ENCODE assay signal across 8 mouse cellular contexts in the genomic region with DNA sequence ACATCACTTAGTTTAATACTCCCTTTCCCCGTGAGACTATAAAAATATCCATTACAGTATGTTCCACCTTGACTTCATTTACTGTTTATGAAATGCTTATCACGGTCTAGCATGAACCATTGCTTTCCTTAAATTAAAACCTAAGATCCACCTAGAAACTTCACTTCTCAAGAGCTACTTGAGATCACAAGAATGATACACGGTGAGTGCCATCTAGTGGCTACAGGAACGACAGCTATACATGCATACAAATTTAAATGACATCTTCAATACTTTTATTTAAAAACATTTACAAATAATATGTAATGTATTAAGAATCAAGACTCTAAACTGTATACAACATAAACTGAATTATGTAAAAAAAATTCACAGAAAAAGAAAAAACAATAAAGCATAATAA. TPM values are rescaled to one million over a fixed set of nuclear protein-coding genes. Genes with fewer than 3 reads are reported as not detected.
DNase-seq lines count a peak whose midpoint lies in the region; ATAC-seq and TF ChIP-seq lines count a peak whose summit lies in the region.

No protein-coding gene starts in this region.

- H3K4me1 ChIP-seq in forebrain, postnatal 0 days (ENCODE audit: insufficient read depth), result no peaks in the 10 kb centered on the region
- H3K4me1 ChIP-seq in forebrain, embryonic 11.5 days (replicated peaks; ENCODE audit: control insufficient read depth, insufficient read depth, low read length), result no peaks in the 10 kb centered on the region
- H3K4me1 ChIP-seq in midbrain, embryonic 14.5 days (ENCODE audit: control insufficient read depth, insufficient read depth, low read length), result no peaks in the 10 kb centered on the region
- no peaks in the 10 kb centered on the region for H3K4me1 ChIP-seq in midbrain, embryonic 10.5 days

- peak; percentile 60 for DNase-seq in forebrain, postnatal 0 days
- no peak for DNase-seq in forebrain, embryonic 11.5 days (ENCODE audit: low spot score)
- peak; percentile 76 for DNase-seq in midbrain, embryonic 14.5 days
- no peak for DNase-seq in midbrain, embryonic 10.5 days (ENCODE audit: low spot score)
- DNase-seq in urinary bladder, postnatal 4 days (ENCODE audit: low spot score in 2 of 2), result no peak
- no peak for DNase-seq in spleen, postnatal 14 days (ENCODE audit: low spot score in 2 of 2)

- H3K4me2 ChIP-seq in forebrain, postnatal 0 days (ENCODE audit: low read depth), result no peak overlapping the region
- H3K4me2 ChIP-seq in forebrain, embryonic 11.5 days (ENCODE audit: low read depth, low read length, severe bottlenecking), result no peak overlapping the region
- H3K4me2 ChIP-seq in midbrain, embryonic 14.5 days (ENCODE audit: low read length), result no peak overlapping the region

- peak; percentile 71 for TF ChIP-seq CTCF in forebrain, postnatal 0 days (IDR thresholded peaks at IDR 0.05; ENCODE audit: low read depth)

- no peaks in the 10 kb centered on the region for H3K27me3 ChIP-seq in forebrain, postnatal 0 days (ENCODE audit: insufficient read depth, low read length)
- no peaks in the 10 kb centered on the region for H3K27me3 ChIP-seq in forebrain, embryonic 11.5 days (ENCODE audit: control insufficient read depth, insufficient read depth, low read length)
- no peaks in the 10 kb centered on the region for H3K27me3 ChIP-seq in midbrain, embryonic 14.5 days (ENCODE audit: control insufficient read depth, insufficient read depth, low read length)
- no peaks in the 10 kb centered on the region for H3K27me3 ChIP-seq in midbrain, embryonic 10.5 days (ENCODE audit: low read depth, poor library complexity, severe bottlenecking)

- H3K36me3 ChIP-seq in forebrain, postnatal 0 days (ENCODE audit: insufficient read depth), result no peaks in the 10 kb centered on the region
- no peaks in the 10 kb centered on the region for H3K36me3 ChIP-seq in forebrain, embryonic 11.5 days (ENCODE audit: control insufficient read depth, insufficient read depth, low read length)
- H3K36me3 ChIP-seq in midbrain, embryonic 14.5 days (ENCODE audit: control insufficient read depth, insufficient read depth, low read length), result no peaks in the 10 kb centered on the region
- peaks cover 11% of the 10 kb centered on the region; the same call in 1 of the 2 replicates for H3K36me3 ChIP-seq in midbrain, embryonic 10.5 days

- no peak overlapping the region for H3K27ac ChIP-seq in forebrain, postnatal 0 days (ENCODE audit: low read depth, low read length)
- H3K27ac ChIP-seq in forebrain, embryonic 11.5 days (ENCODE audit: low read depth, low read length), result no peak overlapping the region
- no peak overlapping the region for H3K27ac ChIP-seq in midbrain, embryonic 14.5 days (replicated peaks; ENCODE audit: low read depth, low read length)
- H3K27ac ChIP-seq in midbrain, embryonic 10.5 days (replicated peaks), result no peak overlapping the region

- WGBS in forebrain, postnatal 0 days, result 53% methylated on average over 4 of the region's 4 CpGs
- 69% methylated on average over 4 of the region's 4 CpGs for WGBS in forebrain, embryonic 11.5 days
- WGBS in midbrain, embryonic 14.5 days, result 63% methylated on average over 4 of the region's 4 CpGs
- 71% methylated on average over 4 of the region's 4 CpGs for WGBS in midbrain, embryonic 10.5 days

- no peaks in the 10 kb centered on the region for H3K9me3 ChIP-seq in forebrain, postnatal 0 days (ENCODE audit: low read length)
- H3K9me3 ChIP-seq in forebrain, embryonic 11.5 days (ENCODE audit: control insufficient read depth, low read length), result no peaks in the 10 kb centered on the region
- no peaks in the 10 kb centered on the region for H3K9me3 ChIP-seq in midbrain, embryonic 14.5 days (ENCODE audit: control insufficient read depth, low read length)
- H3K9me3 ChIP-seq in midbrain, embryonic 10.5 days (replicated peaks), result no peaks in the 10 kb centered on the region

- H3K4me3 ChIP-seq in forebrain, postnatal 0 days (ENCODE audit: low read depth, low read length), result no peak overlapping the region
- no peak overlapping the region for H3K4me3 ChIP-seq in forebrain, embryonic 11.5 days (ENCODE audit: low read depth, low read length)
- no peak overlapping the region for H3K4me3 ChIP-seq in midbrain, embryonic 14.5 days (replicated peaks; ENCODE audit: low read depth, low read length)
- H3K4me3 ChIP-seq in midbrain, embryonic 10.5 days, result no peak overlapping the region

- H3K9ac ChIP-seq in forebrain, postnatal 0 days, result no peak overlapping the region
- H3K9ac ChIP-seq in forebrain, embryonic 11.5 days (ENCODE audit: low read length), result no peak overlapping the region
- H3K9ac ChIP-seq in midbrain, embryonic 14.5 days (replicated peaks; ENCODE audit: low read length), result no peak overlapping the region

- ATAC-seq in forebrain, postnatal 0 days, result peak; percentile 53
- ATAC-seq in forebrain, embryonic 11.5 days (replicated peaks; ENCODE audit: low FRiP score), result no peak
- no peak for ATAC-seq in midbrain, embryonic 14.5 days (ENCODE audit: low FRiP score, low TSS enrichment)
- ATAC-seq in common myeloid progenitor, adult 5-6 weeks (replicated peaks; ENCODE audit: low read depth, poor library complexity, severe bottlenecking), result peak; percentile 68; the same call in 1 of the 2 replicates
- peak; percentile 78; the same call in 1 of the 2 replicates for ATAC-seq in monocyte, adult 5-6 weeks (replicated peaks; ENCODE audit: insufficient number of reproducible peaks, low FRiP score, low TSS enrichment, poor library complexity, severe bottlenecking)

RNA-seq across cellular contexts. Expression of a gene that starts 12.7 kb away (rescaled TPM):
- 23.9 and 27.6 TPM in 2 replicates for total RNA-seq in forebrain, postnatal 0 days (2014; rRNA removed)
- 23.9 and 30.3 TPM in 2 replicates for polyA plus RNA-seq in forebrain, postnatal 0 days (2015; fragmentation: Nextera tagmentation; extraction: Ambion mirVana)
- polyA plus RNA-seq in forebrain, embryonic 11.5 days (2014; fragmentation: Nextera tagmentation; extraction: Ambion mirVana), result 78.5 and 87.1 TPM in 2 replicates
- polyA plus RNA-seq in midbrain, embryonic 14.5 days (2014; fragmentation: Nextera tagmentation; extraction: Ambion mirVana), result 45.5 and 62.1 TPM in 2 replicates
- polyA plus RNA-seq in midbrain, embryonic 10.5 days (2016; fragmentation: Nextera tagmentation; extraction: Ambion mirVana), result 77.2 and 78.6 TPM in 2 replicates
- 50.3 and 54.1 TPM in 2 replicates for total RNA-seq in common myeloid progenitor, adult 5-6 weeks (2017)
- 22.6 to 29.9 TPM (median 25.9 TPM) in 3 replicates for total RNA-seq in monocyte, adult 5-6 weeks (2017)

RNA-seq across cellular contexts. Expression of a gene that starts 43.6 kb away (rescaled TPM):
- total RNA-seq in forebrain, postnatal 0 days (2014; rRNA removed), result 14.5 and 17.9 TPM in 2 replicates
- 10.5 and 15.4 TPM in 2 replicates for polyA plus RNA-seq in forebrain, postnatal 0 days (2015; fragmentation: Nextera tagmentation; extraction: Ambion mirVana)
- 45.7 and 50.6 TPM in 2 replicates for polyA plus RNA-seq in forebrain, embryonic 11.5 days (2014; fragmentation: Nextera tagmentation; extraction: Ambion mirVana)
- 19.6 and 31.1 TPM in 2 replicates for polyA plus RNA-seq in midbrain, embryonic 14.5 days (2014; fragmentation: Nextera tagmentation; extraction: Ambion mirVana)
- 38.1 and 42.3 TPM in 2 replicates for polyA plus RNA-seq in midbrain, embryonic 10.5 days (2016; fragmentation: Nextera tagmentation; extraction: Ambion mirVana)
- total RNA-seq in common myeloid progenitor, adult 5-6 weeks (2017), result 64.7 and 69.2 TPM in 2 replicates
- total RNA-seq in monocyte, adult 5-6 weeks (2017), result 72.0 to 89.6 TPM (median 77.6 TPM) in 3 replicates

RNA-seq across cellular contexts. Expression of a gene that starts 44.4 kb away (rescaled TPM):
- total RNA-seq in forebrain, postnatal 0 days (2014; rRNA removed), result 7.9 and 8.3 TPM in 2 replicates
- polyA plus RNA-seq in forebrain, postnatal 0 days (2015; fragmentation: Nextera tagmentation; extraction: Ambion mirVana), result 3.6 and 5.7 TPM in 2 replicates
- polyA plus RNA-seq in forebrain, embryonic 11.5 days (2014; fragmentation: Nextera tagmentation; extraction: Ambion mirVana), result 0.72 and 0.75 TPM in 2 replicates
- 0.43 and 0.68 TPM in 2 replicates for polyA plus RNA-seq in midbrain, embryonic 14.5 days (2014; fragmentation: Nextera tagmentation; extraction: Ambion mirVana)
- polyA plus RNA-seq in midbrain, embryonic 10.5 days (2016; fragmentation: Nextera tagmentation; extraction: Ambion mirVana), result 0.31 and 0.55 TPM in 2 replicates
- 16.9 and 19.1 TPM in 2 replicates for total RNA-seq in common myeloid progenitor, adult 5-6 weeks (2017)
- 27.7 to 79.7 TPM (median 71.5 TPM) in 3 replicates for total RNA-seq in monocyte, adult 5-6 weeks (2017)

Comparison
In these comparisons a context has a peak if more than half of its experiments do, and no peak if none do; other contexts are left out.
1. ATAC-seq: peak in forebrain, postnatal 0 days (single experiment), common myeloid progenitor, adult 5-6 weeks (single experiment) and monocyte, adult 5-6 weeks (single experiment); none in forebrain, embryonic 11.5 days (single experiment) and midbrain, embryonic 14.5 days (single experiment).
2. DNase-seq: peak in forebrain, postnatal 0 days (single experiment) and midbrain, embryonic 14.5 days (single experiment); none in forebrain, embryonic 11.5 days (single experiment), midbrain, embryonic 10.5 days (single experiment), urinary bladder, postnatal 4 days (0 of 2) and spleen, postnatal 14 days (0 of 2).